Mouse (Mus musculus) forebrain, embryonic 16.5 days (tissue): ENCODE data around the gene Rps10. TPM values are rescaled to one million over a fixed set of nuclear protein-coding genes. Genes with fewer than 3 reads are reported as not detected.

Experiments used
- ATAC-seq: fragments of 200-750 bp; cut with Nextera tagmentation; 2 replicates; pipeline ENCODE4 v1.8.0; 2017; ENCODE audit warnings: mild to moderate bottlenecking, moderate library complexity
- H3K27ac ChIP-seq: fragments of 300-500 bp; sonication (generic); 2 replicates; pipeline ENCODE4 v1.5.1; 2014; ENCODE audit warnings: low read length, control low read depth
- H3K27me3 ChIP-seq: fragments of 300-500 bp; sonication (generic); replicated peaks from 2 replicates; pipeline ENCODE4 v1.6.1; 2014; ENCODE audit warnings: low read length; ENCODE audit not compliant: control insufficient read depth, insufficient read depth
- H3K36me3 ChIP-seq: fragments of 300-500 bp; sonication (generic); 2 replicates; pipeline ENCODE4 v1.6.1; 2014; ENCODE audit not compliant: control insufficient read depth, insufficient read depth
- H3K4me1 ChIP-seq: fragments of 300-500 bp; sonication (generic); replicated peaks from 2 replicates; pipeline ENCODE4 v1.6.1; 2014; ENCODE audit warnings: low read length; ENCODE audit not compliant: control insufficient read depth, insufficient read depth
- H3K4me2 ChIP-seq: fragments of 300-500 bp; sonication (generic); 2 replicates; pipeline ENCODE4 v1.6.1; 2014; ENCODE audit warnings: mild to moderate bottlenecking, low read length, control low read depth
- H3K4me3 ChIP-seq: fragments of 300-500 bp; sonication (generic); replicated peaks from 2 replicates; pipeline ENCODE4 v1.5.1; 2014; ENCODE audit warnings: mild to moderate bottlenecking, low read length, control low read depth
- H3K9ac ChIP-seq: fragments of 300-500 bp; sonication (generic); replicated peaks from 2 replicates; pipeline ENCODE4 v1.6.1; 2014; ENCODE audit warnings: low read depth, low read length, control low read depth
- H3K9me3 ChIP-seq: fragments of 300-500 bp; sonication (generic); 2 replicates; pipeline ENCODE4 v1.6.1; 2016; ENCODE audit warnings: low read length; ENCODE audit not compliant: control insufficient read depth
- WGBS: fragments of 180-500 bp; shearing (Covaris S2); extraction: QIAGEN DNeasy Blood & Tissue Kit; methylation state at CpG from one replicate; pipeline ENCODE4 v1.1.7; 2014; 5-methylcytosine and 5-hydroxymethylcytosine counted together
- polyA plus RNA-seq: library from polyadenylated mRNA; unstranded; fragments of >200 nt; fragmentation: Nextera tagmentation; extraction: Ambion mirVana; gene quantifications from 2 replicates; pipeline ENCODE4 v1.2.1, GENCODE M21; 2015

The Rps10 gene
- 467 and 512 TPM in 2 replicates for polyA plus RNA-seq

DNA sequence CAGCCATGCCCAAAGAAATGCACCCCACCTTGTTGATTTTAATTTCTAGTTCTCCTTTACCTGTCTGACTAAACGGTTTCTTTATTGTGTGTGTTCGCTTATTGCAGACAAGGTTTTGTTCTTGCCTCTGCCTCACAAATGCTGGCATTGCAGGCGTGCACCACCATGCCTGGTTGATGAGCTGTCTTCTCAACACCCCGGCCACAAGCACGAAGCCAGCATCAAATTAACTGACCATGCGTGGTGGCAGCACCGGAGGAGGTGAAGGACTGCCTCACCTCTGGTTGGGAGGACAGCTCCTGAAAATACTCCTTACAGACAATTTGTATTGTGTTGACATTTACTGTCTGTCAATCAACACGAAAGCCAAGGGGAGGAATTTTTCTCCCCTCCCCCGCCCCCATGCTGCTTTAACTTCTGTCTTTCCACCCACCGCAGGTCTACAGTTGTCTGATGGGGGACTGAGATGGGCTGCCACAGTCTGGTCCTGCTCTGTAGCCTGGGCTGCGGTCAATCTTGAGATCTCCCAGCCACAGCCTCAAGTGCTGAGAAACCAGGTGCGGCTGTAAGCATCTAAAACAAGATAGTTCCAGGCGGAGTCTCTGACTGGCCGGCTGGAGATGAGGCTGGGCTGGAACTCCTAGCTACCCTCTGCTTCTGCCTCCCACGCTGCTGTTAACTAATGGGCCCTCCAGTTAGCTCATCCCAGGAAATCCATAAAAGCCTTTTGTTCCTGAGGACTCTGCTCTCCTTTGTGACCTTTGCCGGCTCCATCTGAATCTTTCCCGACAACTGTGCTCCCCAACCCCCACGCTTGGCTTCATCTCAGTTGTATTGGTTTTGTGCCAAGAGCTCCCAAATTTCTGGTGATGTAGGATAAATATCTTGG is at the start of gene Rps10:
Gene Rps10 (minus strand): TSS at position 538 of the 889 bp plus-strand sequence.
- ATAC-seq, result no peak
- Histone ChIP-seq H3K4me1 (peaks cover 34% of the 10 kb centered on the region), H3K9ac (peak within 1 kb of the TSS; percentile 23; the same call in 1 of the 2 replicates), H3K36me3 (peaks cover 10% of the 10 kb centered on the region), H3K27me3 (no peaks in the 10 kb centered on the region), H3K4me3 (peak within 1 kb of the TSS; percentile 78), H3K27ac (peak within 1 kb of the TSS; percentile 75), H3K9me3 (no peaks in the 10 kb centered on the region), H3K4me2 (peak within 1 kb of the TSS; percentile 54)
- WGBS, result 51% methylated on average over 18 of the region's 18 CpGs

DNA sequence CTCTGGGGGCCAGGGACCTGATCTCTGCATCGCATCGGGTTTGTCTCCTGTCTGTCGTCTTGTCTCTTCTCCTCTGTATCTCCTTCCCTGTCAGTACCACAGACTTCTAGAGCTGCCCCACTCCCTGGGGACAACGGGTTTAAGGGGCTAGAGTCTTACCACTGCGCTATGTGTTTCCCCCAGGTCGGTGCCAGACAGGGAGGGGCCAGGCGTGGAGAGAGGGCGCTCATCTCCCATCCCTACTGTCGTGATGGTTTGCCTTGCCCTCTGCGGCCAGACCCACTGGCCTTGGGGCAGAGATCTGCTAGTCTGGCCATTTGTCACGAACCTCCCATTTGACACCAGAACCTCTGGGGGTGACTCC is 49.1 kb upstream of the Rps10 start:
- Histone ChIP-seq H3K36me3 (no peaks in the 10 kb centered on the region), H3K27me3 (no peaks in the 10 kb centered on the region), H3K4me1 (peaks cover 25% of the 10 kb centered on the region), H3K27ac (no peak overlapping the region), H3K9ac (peak overlapping the region; percentile 76), H3K4me2 (peak overlapping the region; percentile 99), H3K4me3 (peak overlapping the region; percentile 66), H3K9me3 (no peaks in the 10 kb centered on the region)
- ATAC-seq, result peak; percentile 42
- WGBS, result 2% methylated on average over 11 of the region's 11 CpGs

DNA sequence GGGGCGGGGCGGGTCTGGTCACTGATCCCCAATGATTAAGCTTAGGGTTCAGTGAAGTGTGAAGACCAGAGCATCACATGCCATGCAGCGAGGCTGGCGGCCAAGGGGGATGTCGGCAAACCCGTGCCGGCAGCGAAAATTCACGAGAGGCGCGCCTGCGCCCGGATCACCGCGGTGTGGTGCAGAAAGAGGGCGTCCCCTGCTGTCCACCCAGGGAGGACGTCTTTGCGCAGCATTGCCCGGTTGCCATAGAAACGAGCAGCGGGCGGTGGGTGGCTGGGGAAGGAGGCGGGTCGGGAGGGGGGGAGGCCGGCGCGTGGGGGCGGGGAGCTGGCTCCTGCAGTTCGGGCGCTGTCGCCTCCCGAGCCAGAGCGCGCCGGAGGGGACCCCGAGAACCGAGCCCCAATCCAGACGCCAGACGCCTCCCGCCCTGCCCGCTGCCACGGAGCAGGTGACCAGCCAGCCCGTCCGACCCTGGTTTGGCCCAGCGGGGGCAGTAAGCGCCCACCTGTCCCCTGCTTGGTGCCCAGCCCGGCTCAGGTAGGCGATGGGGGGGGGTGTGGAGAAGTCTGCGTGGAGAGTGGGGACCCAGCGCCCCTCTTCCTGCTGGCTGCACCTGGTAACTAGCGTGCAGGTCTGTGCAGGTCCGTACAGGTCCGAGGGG is 48.5 kb upstream of the Rps10 start:
- Histone ChIP-seq H3K4me3 (peak overlapping the region; percentile 66), H3K4me1 (peaks cover 30% of the 10 kb centered on the region), H3K9ac (peak overlapping the region; percentile 76), H3K36me3 (no peaks in the 10 kb centered on the region), H3K27me3 (no peaks in the 10 kb centered on the region), H3K27ac (no peak overlapping the region), H3K9me3 (no peaks in the 10 kb centered on the region), H3K4me2 (peak overlapping the region; percentile 99)
- 0% methylated on average over 37 of the region's 53 CpGs for WGBS
- ATAC-seq, result peak; percentile 81

DNA sequence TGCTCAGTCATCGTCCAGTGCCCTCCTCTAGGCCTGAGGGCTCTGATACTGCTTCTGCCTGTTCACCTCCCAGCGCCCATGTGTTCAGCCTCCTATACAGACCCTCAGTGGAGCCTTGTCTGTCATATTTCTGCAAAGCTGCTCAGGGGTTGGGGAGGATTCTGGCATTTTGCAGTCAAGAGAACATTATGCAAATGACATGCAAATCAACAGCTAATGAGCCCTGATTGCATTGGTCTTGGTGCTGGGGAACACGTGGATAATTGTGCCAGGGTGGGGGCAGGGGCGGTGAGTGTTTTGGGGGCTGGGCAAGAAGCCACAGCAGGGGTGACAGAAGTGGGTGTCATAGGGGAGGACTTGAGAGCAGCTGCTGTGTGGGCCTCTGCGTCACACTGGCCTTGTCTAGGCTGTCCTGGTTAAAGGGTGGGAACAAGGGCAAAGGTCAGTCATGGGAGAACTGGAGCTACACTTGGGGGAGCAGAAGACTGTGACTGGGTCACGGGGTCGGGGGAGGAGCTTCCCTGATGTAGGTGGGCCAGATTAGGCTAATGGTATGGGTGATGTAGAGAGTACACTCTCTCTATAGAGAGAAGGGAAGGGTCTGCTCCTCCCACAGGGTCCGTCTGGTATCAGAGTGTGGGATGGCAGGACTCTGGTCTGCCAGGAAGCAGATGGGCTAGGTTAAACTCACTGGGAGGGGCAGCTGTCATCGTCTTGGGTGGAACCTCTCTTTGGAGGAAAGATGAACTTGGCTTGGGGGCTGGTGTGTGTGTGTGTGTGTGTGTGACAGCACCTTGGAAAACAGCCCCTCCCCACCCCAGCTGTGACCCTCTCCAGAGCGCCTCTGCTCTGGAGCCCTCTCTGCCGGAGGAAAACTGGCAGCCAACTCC is 42.7 kb upstream of the Rps10 start:
- WGBS, result 12% methylated on average over 11 of the region's 11 CpGs
- H3K27ac ChIP-seq, result peak overlapping the region; percentile 90
- H3K4me1 ChIP-seq, result peaks cover 46% of the 10 kb centered on the region
- H3K4me2 ChIP-seq, result 0 out of 2 replicates have a peak overlapping the region, but pooled peaks have one; percentile 22
- no peaks in the 10 kb centered on the region for H3K27me3 ChIP-seq
- no peak overlapping the region for H3K4me3 ChIP-seq
- peak overlapping the region; percentile 7; the same call in 1 of the 2 replicates for H3K9ac ChIP-seq
- H3K9me3 ChIP-seq, result no peaks in the 10 kb centered on the region
- ATAC-seq, result peak; percentile 84
- no peaks in the 10 kb centered on the region for H3K36me3 ChIP-seq

DNA sequence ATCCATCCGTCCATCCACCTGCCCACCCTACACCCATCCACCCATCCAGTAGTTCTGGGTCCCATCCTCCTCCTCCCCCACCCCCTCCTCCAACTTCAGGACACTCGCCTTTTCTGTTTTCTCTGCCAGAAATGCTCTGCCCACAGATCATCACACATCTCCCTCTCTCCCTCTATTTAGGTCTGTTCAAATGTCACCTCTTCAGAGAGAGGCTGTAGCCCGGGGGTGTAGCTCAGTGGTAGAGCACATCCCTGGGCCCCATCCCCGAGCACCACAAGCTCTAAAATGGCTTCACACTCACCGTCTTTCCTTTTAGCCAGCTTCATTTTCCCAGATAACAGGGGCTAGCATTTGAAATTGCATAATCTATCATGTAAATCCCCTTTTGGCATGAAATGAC is 41.3 kb upstream of the Rps10 start:
- Histone ChIP-seq H3K27me3 (no peaks in the 10 kb centered on the region), H3K4me2 (no peak overlapping the region), H3K9ac (no peak overlapping the region), H3K36me3 (no peaks in the 10 kb centered on the region), H3K27ac (peak overlapping the region; percentile 90), H3K9me3 (no peaks in the 10 kb centered on the region), H3K4me3 (no peak overlapping the region), H3K4me1 (peaks cover 46% of the 10 kb centered on the region)
- 90% methylated on average over 5 of the region's 5 CpGs for WGBS
- ATAC-seq, result no peak

DNA sequence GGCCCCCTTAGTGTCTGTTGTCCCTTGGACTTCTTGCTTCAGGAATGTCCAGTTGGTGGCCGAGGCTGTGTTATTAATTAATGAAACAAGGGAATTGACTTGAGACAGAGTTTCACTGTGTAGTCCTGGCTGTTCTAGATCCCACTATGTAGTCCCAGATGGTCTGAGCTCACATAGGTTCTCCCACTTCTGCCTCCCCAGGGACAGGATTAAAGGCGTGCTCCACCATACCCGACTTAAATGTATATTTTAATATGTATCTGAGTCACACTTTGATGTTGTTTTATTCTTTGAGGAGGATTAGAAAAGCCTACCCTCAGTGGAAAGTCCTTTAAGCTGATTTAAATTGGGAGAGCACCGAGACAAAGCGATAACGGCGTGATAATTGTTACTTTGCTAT is 39.8 kb upstream of the Rps10 start:
- Histone ChIP-seq H3K27me3 (no peaks in the 10 kb centered on the region), H3K9ac (no peak overlapping the region), H3K27ac (0 out of 2 replicates have a peak overlapping the region, but pooled peaks have one; percentile 4), H3K4me2 (no peak overlapping the region), H3K4me3 (no peak overlapping the region), H3K36me3 (no peaks in the 10 kb centered on the region), H3K9me3 (no peaks in the 10 kb centered on the region), H3K4me1 (peaks cover 46% of the 10 kb centered on the region)
- no peak for ATAC-seq
- WGBS, result 32% methylated on average over 7 of the region's 7 CpGs

DNA sequence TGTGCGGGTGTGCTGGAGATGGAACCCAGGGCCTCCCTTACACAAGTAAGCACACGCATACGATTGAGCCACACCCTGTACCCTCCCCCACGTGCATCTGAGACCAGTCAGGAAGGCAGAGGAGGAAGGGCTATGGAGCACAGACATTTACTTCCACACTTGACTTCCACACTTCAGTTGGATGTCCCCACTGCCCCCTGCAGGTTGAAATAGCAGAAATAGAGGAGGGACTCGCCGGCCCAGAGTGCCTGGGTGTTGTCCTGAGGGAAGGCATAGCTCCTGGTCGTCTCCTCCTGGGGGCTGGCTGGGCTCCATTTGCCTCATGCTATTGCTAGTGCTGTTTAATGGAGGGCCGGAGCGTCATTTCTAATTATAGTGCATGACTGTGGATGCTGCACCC is 39.0 kb upstream of the Rps10 start:
- peaks cover 45% of the 10 kb centered on the region for H3K4me1 ChIP-seq
- WGBS, result 67% methylated on average over 9 of the region's 9 CpGs
- no peak overlapping the region for H3K27ac ChIP-seq

DNA sequence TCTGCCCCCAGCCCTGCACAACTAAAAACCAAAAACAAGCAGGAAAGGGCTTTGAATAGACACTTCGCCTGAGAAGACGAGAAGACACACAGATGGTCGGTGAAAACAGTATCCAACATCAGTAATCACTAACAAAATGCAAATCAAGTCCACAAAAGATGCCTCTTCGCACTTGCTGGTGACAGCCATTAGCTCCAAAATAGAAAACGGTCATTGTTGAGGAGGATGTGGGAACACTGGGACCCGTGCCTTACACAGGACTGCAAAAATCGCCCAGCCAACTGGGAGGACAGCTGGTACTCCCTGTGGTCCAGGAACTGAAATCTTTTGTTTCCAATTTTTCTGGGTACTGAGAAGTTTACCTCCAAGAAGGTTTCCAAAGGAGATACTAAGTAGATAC is 37.5 kb upstream of the Rps10 start:
- WGBS, result 29% methylated on average over 7 of the region's 7 CpGs
- peak overlapping the region; percentile 41 for H3K27ac ChIP-seq
- H3K27me3 ChIP-seq, result no peaks in the 10 kb centered on the region
- H3K4me1 ChIP-seq, result peaks cover 30% of the 10 kb centered on the region
- H3K4me3 ChIP-seq, result no peak overlapping the region
- ATAC-seq, result no peak
- no peak overlapping the region for H3K9ac ChIP-seq
- H3K4me2 ChIP-seq, result no peak overlapping the region
- no peaks in the 10 kb centered on the region for H3K36me3 ChIP-seq
- no peaks in the 10 kb centered on the region for H3K9me3 ChIP-seq

More for the DNA sequence above, 39.0 kb upstream of the Rps10 start:
- H3K4me2 ChIP-seq, result no peak overlapping the region
- H3K4me3 ChIP-seq, result no peak overlapping the region
- no peaks in the 10 kb centered on the region for H3K9me3 ChIP-seq
- H3K36me3 ChIP-seq, result no peaks in the 10 kb centered on the region
- H3K9ac ChIP-seq, result no peak overlapping the region
- H3K27me3 ChIP-seq, result no peaks in the 10 kb centered on the region
- no peak for ATAC-seq
